Mouse (Mus musculus): ENCODE data around the gene Plin3. TPM values are rescaled to one million over a fixed set of nuclear protein-coding genes. Genes with fewer than 3 reads are reported as not detected.
A peak's percentile ranks its signal among the peaks of the same experiment; 100 is the strongest.

Gene Plin3
- polyA plus RNA-seq, 1 experiment from 2014 or later = 12.3 TPM

DNA sequence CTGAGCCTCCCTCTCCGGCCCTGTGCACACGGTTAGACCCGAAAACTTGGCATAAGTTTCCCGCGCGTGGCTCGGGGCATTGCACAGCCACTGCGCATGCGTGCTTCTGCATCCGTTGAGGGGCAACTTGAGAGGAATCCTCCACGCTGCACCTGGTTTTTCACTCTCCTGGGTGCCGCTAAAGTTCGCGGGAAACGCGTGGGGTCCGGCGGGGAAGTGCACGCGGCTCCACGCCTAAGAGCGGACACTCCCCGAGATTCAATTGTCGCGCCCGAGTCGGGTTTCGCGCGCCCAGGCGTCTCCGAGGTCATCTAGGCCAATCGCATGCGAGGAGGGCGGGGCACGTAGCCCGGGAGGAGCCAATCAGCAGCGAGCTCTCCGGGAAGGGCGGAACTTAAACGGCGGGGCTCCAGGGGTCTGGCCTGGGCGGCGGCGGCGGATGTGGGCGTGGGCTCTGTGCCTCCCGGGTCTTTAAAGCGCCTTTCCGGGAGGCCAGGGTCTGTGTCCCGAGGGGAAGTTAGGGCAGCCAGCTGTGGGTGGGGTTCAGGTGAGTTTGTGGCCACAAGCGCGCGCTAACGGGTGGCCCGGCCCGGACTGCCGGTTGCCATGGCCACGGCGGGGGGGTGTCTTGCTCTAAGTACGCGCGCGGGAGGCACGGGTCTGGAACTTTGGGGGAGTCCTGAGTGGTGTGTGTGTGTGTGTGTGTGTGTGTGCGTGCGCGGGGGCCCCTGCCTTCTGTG is 11.3 kb upstream of the Plin3 start:
- Histone ChIP-seq H3K9me3 (replicated peaks; ENCODE audit: control insufficient read depth, low read length, poor library complexity, severe bottlenecking) (no peaks in the 10 kb centered on the region), H3K27ac (ENCODE audit: low read length) (no peak overlapping the region), H3K4me1 (ENCODE audit: control insufficient read depth, insufficient read depth, low read length) (peaks cover 8% of the 10 kb centered on the region; the same call in 1 of the 2 replicates), H3K4me3 (ENCODE audit: low read depth, low read length) (peak overlapping the region; percentile 77), H3K9ac (ENCODE audit: low read depth, low read length) (peak overlapping the region; percentile 67), H3K4me2 (ENCODE audit: low read length) (peak overlapping the region; percentile 92), H3K27me3 (ENCODE audit: control insufficient read depth, insufficient read depth, low read depth, low read length) (no peaks in the 10 kb centered on the region), H3K36me3 (ENCODE audit: control insufficient read depth, insufficient read depth, low read length) (no peaks in the 10 kb centered on the region)
- ATAC-seq = peak; percentile 96
- 0% methylated on average over 68 of the region's 68 CpGs for WGBS

DNA sequence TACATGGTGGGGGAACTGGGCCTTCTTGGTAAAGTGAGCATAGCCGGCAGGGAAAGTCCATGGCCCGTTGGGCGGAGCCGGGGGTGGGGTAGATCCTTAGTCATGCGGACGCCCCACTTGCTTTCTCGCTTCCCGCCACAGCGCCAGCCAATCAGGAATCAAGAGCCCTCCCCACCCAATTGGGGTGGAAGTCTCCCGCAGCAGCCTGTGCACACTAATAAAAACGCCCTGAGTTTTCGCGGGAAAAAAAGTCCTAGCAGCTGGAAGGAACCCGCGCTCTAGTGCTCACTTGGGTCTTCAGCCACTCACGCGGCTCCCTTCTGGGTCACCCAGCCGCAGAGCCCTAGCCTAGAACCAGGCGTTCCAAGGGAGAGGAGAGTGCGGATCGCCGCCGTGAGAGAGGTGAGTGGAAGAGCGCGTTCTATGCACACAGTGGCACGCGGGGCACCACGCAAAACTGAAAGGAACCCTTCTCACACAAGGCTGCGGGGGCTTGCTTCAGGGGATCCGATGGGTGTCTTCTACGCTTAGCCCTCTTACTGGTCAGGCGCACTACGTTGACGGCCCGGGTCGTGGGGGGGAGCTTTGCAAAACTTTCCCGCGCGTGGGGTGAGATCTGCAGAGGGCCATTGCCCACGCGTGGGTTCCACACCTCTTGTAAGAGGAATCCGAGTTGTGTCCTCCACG is 10.6 kb upstream of the Plin3 start, which contains the start of gene Uhrf1:
Gene Uhrf1 (plus strand): TSS at position 162 of the 687 bp plus-strand sequence.
- H3K4me2 ChIP-seq (ENCODE audit: low read length) = peak within 1 kb of the TSS; percentile 92
- ATAC-seq = peak; percentile 27
- H3K4me1 ChIP-seq (ENCODE audit: control insufficient read depth, insufficient read depth, low read length) = peaks cover 8% of the 10 kb centered on the region; the same call in 1 of the 2 replicates
- H3K27ac ChIP-seq (ENCODE audit: low read length) = no peak within 1 kb of the TSS
- under 1% methylated on average over 43 of the region's 43 CpGs for WGBS
- H3K9ac ChIP-seq (ENCODE audit: low read depth, low read length) = peak within 1 kb of the TSS; percentile 67
- H3K36me3 ChIP-seq (ENCODE audit: control insufficient read depth, insufficient read depth, low read length) = no peaks in the 10 kb centered on the region
- H3K9me3 ChIP-seq (replicated peaks; ENCODE audit: control insufficient read depth, low read length, poor library complexity, severe bottlenecking) = no peaks in the 10 kb centered on the region
- peak within 1 kb of the TSS; percentile 77 for H3K4me3 ChIP-seq (ENCODE audit: low read depth, low read length)
- no peaks in the 10 kb centered on the region for H3K27me3 ChIP-seq (ENCODE audit: control insufficient read depth, insufficient read depth, low read depth, low read length)

- no peak overlapping the region for H3K4me2 ChIP-seq (ENCODE audit: low read length)
Observed at GRCm38 (mm10) chr17:56302363-56302996, 9.8 kb upstream of the Plin3 start.

DNA sequence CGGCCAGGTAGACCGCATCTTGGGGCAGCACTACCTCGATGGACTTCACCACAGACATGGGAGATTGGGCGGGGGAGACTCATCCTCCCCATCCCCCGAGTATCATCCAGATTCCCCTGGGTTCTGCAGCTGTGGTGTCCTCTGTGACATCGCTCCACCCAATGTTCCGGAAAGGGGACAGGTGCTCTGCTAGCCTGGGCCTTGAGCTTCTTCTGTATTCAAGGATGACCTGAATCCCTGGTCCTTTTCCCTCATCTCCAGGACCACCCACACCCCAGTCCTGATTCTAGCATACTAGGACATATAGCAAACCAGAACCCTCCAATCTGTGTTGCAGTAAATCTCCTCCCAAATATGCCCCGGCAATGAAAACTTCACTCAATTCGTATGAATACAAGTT is 7.5 kb upstream of the Plin3 start, which contains the start of gene Arrdc5:
Gene Arrdc5 (minus strand): TSS at position 101 of the 400 bp plus-strand sequence.
- H3K27ac ChIP-seq (ENCODE audit: low read length) = no peak within 1 kb of the TSS
- peaks cover 8% of the 10 kb centered on the region; the same call in 1 of the 2 replicates for H3K4me1 ChIP-seq (ENCODE audit: control insufficient read depth, insufficient read depth, low read length)
- H3K27me3 ChIP-seq (ENCODE audit: control insufficient read depth, insufficient read depth, low read depth, low read length) = no peaks in the 10 kb centered on the region
- H3K36me3 ChIP-seq (ENCODE audit: control insufficient read depth, insufficient read depth, low read length) = no peaks in the 10 kb centered on the region
- H3K4me2 ChIP-seq (ENCODE audit: low read length) = no peak within 1 kb of the TSS
- H3K4me3 ChIP-seq (ENCODE audit: low read depth, low read length) = no peak within 1 kb of the TSS
- no peak for ATAC-seq
- H3K9ac ChIP-seq (ENCODE audit: low read depth, low read length) = no peak within 1 kb of the TSS
- no peaks in the 10 kb centered on the region for H3K9me3 ChIP-seq (replicated peaks; ENCODE audit: control insufficient read depth, low read length, poor library complexity, severe bottlenecking)
- WGBS = 95% methylated on average over 9 of the region's 9 CpGs

More at GRCm38 (mm10) chr17:56302363-56302996, 9.8 kb upstream of the Plin3 start:
- no peaks in the 10 kb centered on the region for H3K27me3 ChIP-seq (ENCODE audit: control insufficient read depth, insufficient read depth, low read depth, low read length)
- H3K9me3 ChIP-seq (replicated peaks; ENCODE audit: control insufficient read depth, low read length, poor library complexity, severe bottlenecking) = no peaks in the 10 kb centered on the region
- ATAC-seq = 0 out of 2 replicates have a peak, but pooled peaks have one; percentile 6
- no peaks in the 10 kb centered on the region for H3K36me3 ChIP-seq (ENCODE audit: control insufficient read depth, insufficient read depth, low read length)
- H3K27ac ChIP-seq (ENCODE audit: low read length) = no peak overlapping the region
- no peak overlapping the region for H3K4me3 ChIP-seq (ENCODE audit: low read depth, low read length)
- peaks cover 8% of the 10 kb centered on the region; the same call in 1 of the 2 replicates for H3K4me1 ChIP-seq (ENCODE audit: control insufficient read depth, insufficient read depth, low read length)
- no peak overlapping the region for H3K9ac ChIP-seq (ENCODE audit: low read depth, low read length)
- 16% methylated on average over 13 of the region's 13 CpGs for WGBS

GRCm38 (mm10) chr17:56298238-56298637 is 5.6 kb upstream of the Plin3 start:
- Histone ChIP-seq H3K4me2 (ENCODE audit: low read length) (no peak overlapping the region), H3K9ac (ENCODE audit: low read depth, low read length) (no peak overlapping the region), H3K27me3 (ENCODE audit: control insufficient read depth, insufficient read depth, low read depth, low read length) (no peaks in the 10 kb centered on the region), H3K4me1 (ENCODE audit: control insufficient read depth, insufficient read depth, low read length) (peaks cover under 1% of the 10 kb centered on the region; the same call in 1 of the 2 replicates), H3K9me3 (replicated peaks; ENCODE audit: control insufficient read depth, low read length, poor library complexity, severe bottlenecking) (no peaks in the 10 kb centered on the region), H3K4me3 (ENCODE audit: low read depth, low read length) (no peak overlapping the region), H3K36me3 (ENCODE audit: control insufficient read depth, insufficient read depth, low read length) (no peaks in the 10 kb centered on the region), H3K27ac (ENCODE audit: low read length) (no peak overlapping the region)
- WGBS = 100% methylated on average over 1 of the region's 1 CpGs
- ATAC-seq = no peak

DNA sequence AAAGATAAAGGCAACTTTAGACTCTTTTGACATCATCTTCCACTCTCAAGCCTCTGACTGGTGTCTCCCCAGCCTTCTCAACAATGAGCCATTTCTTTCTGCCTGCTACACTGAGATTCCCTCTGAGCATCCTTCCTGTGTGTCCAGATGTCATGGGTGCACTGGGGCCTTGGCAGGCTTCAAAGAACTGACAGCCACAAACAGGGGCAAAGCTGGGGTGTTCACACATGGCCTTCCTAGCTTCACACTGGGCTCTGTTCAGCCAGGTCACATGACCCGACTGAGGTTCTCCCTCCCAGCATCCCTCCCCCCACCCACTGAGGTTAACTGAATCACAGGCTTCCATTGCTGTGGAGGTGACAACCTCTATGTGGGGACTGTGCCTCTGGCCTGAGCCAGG is 3.5 kb upstream of the Plin3 start:
- Histone ChIP-seq H3K27me3 (ENCODE audit: control insufficient read depth, insufficient read depth, low read depth, low read length) (no peaks in the 10 kb centered on the region), H3K4me2 (ENCODE audit: low read length) (no peak overlapping the region), H3K9ac (ENCODE audit: low read depth, low read length) (no peak overlapping the region), H3K27ac (ENCODE audit: low read length) (no peak overlapping the region), H3K4me3 (ENCODE audit: low read depth, low read length) (no peak overlapping the region), H3K36me3 (ENCODE audit: control insufficient read depth, insufficient read depth, low read length) (no peaks in the 10 kb centered on the region), H3K9me3 (replicated peaks; ENCODE audit: control insufficient read depth, low read length, poor library complexity, severe bottlenecking) (no peaks in the 10 kb centered on the region), H3K4me1 (ENCODE audit: control insufficient read depth, insufficient read depth, low read length) (peaks cover 3% of the 10 kb centered on the region; the same call in 1 of the 2 replicates)
- no peak for ATAC-seq
- WGBS = 86% methylated on average over 1 of the region's 1 CpGs

DNA sequence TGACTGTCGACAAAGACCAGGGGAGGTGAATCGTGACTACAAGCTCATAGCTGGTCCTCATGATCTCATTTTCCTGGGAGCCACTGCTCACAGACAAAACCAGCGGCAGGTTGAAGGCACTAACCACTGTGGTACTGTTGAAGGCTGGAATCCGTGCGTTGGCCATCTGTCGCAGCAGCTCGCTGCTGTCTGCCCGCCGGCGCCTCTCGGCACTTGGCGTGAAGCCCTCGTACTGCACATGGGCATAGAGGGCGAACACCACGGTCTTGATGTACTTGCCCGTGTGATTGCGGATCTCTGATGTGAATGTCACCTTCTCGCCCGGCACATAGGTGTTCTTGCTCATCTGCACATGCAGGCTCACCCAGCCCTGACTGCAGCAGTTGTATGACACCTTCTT is 1.6 kb upstream of the Plin3 start:
- Histone ChIP-seq H3K4me1 (ENCODE audit: control insufficient read depth, insufficient read depth, low read length) (peaks cover 18% of the 10 kb centered on the region), H3K36me3 (ENCODE audit: control insufficient read depth, insufficient read depth, low read length) (no peaks in the 10 kb centered on the region), H3K9ac (ENCODE audit: low read depth, low read length) (no peak overlapping the region), H3K4me3 (ENCODE audit: low read depth, low read length) (no peak overlapping the region), H3K4me2 (ENCODE audit: low read length) (no peak overlapping the region), H3K27me3 (ENCODE audit: control insufficient read depth, insufficient read depth, low read depth, low read length) (no peaks in the 10 kb centered on the region), H3K9me3 (replicated peaks; ENCODE audit: control insufficient read depth, low read length, poor library complexity, severe bottlenecking) (no peaks in the 10 kb centered on the region), H3K27ac (ENCODE audit: low read length) (no peak overlapping the region)
- 93% methylated on average over 19 of the region's 19 CpGs for WGBS
- ATAC-seq = no peak

DNA sequence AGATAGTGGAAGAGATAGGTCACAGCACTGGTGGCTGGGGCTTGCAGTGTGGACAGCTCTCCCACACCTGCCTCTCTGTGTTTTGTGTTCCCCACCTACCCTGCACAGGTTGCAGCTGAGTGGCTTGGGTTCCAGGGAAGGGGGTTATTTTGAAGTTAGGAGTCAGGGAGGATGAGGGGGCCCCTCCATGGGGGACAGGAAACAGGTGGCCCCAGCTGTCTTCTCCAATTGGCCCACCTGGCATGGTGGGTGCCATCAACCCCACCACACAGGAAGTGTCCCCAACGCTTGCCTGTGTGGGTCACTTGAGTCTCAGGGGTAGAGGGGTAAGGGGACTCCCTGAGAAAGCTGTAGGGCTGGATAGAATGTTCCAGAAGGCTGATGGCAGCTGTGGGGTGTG is 618 bp upstream of the Plin3 start:
- no peaks in the 10 kb centered on the region for H3K9me3 ChIP-seq (replicated peaks; ENCODE audit: control insufficient read depth, low read length, poor library complexity, severe bottlenecking)
- H3K27me3 ChIP-seq (ENCODE audit: control insufficient read depth, insufficient read depth, low read depth, low read length) = no peaks in the 10 kb centered on the region
- no peak overlapping the region for H3K9ac ChIP-seq (ENCODE audit: low read depth, low read length)
- no peak overlapping the region for H3K27ac ChIP-seq (ENCODE audit: low read length)
- H3K36me3 ChIP-seq (ENCODE audit: control insufficient read depth, insufficient read depth, low read length) = no peaks in the 10 kb centered on the region
- peaks cover 18% of the 10 kb centered on the region for H3K4me1 ChIP-seq (ENCODE audit: control insufficient read depth, insufficient read depth, low read length)
- H3K4me3 ChIP-seq (ENCODE audit: low read depth, low read length) = no peak overlapping the region
- no peak for ATAC-seq
- H3K4me2 ChIP-seq (ENCODE audit: low read length) = no peak overlapping the region
- 86% methylated on average over 1 of the region's 1 CpGs for WGBS

All from midbrain, embryonic 16.5 days (tissue).